Mouse (Mus musculus) intestine, embryonic 14.5 days (tissue): ENCODE measurements around the gene Tollip. TPM values are rescaled to one million over a fixed set of nuclear protein-coding genes. Genes with fewer than 3 reads are reported as not detected.

ENCODE experiments used
- ATAC-seq: fragments of 200-750 bp; cut with Nextera tagmentation; replicated peaks from 2 replicates; pipeline ENCODE4 v1.8.0; 2017; ENCODE audit warnings: low read depth, moderate number of reproducible peaks, moderate TSS enrichment, moderate library complexity; ENCODE audit not compliant: low FRiP score, low TSS enrichment
- DNase-seq: peaks from one replicate; pipeline ENCODE4 v3.0.0-alpha.2; 2018; ENCODE audit warnings: low spot score
- H3K27ac ChIP-seq: fragments of 300-500 bp; sonication (generic); 2 replicates; pipeline ENCODE4 v1.5.1; 2014; ENCODE audit warnings: low read depth, mild to moderate bottlenecking, control low read depth
- H3K27me3 ChIP-seq: fragments of 300-500 bp; sonication (generic); replicated peaks from 2 replicates; pipeline ENCODE4 v1.6.1; 2014; ENCODE audit warnings: low read length, control low read depth; ENCODE audit not compliant: control insufficient read depth, insufficient read depth
- H3K36me3 ChIP-seq: fragments of 300-500 bp; sonication (generic); 2 replicates; pipeline ENCODE4 v1.6.1; 2014; ENCODE audit warnings: low read length, control low read depth; ENCODE audit not compliant: control insufficient read depth, insufficient read depth
- H3K4me1 ChIP-seq: fragments of 300-500 bp; sonication (generic); replicated peaks from 2 replicates; pipeline ENCODE4 v1.6.1; 2014; ENCODE audit warnings: low read length, control low read depth, mixed read lengths; ENCODE audit not compliant: control insufficient read depth, insufficient read depth
- H3K4me2 ChIP-seq: fragments of 300-500 bp; sonication (generic); 2 replicates; pipeline ENCODE4 v1.6.1; 2014; ENCODE audit warnings: low read length
- H3K4me3 ChIP-seq: fragments of 300-500 bp; sonication (generic); 2 replicates; pipeline ENCODE4 v1.5.1; 2014; ENCODE audit warnings: low read depth, low read length, control low read depth, mixed read lengths
- H3K9ac ChIP-seq: fragments of 300-500 bp; sonication (generic); 2 replicates; pipeline ENCODE4 v1.6.1; 2014; ENCODE audit warnings: mild to moderate bottlenecking, low read length
- H3K9me3 ChIP-seq: fragments of 300-500 bp; sonication (generic); 2 replicates; pipeline ENCODE4 v1.6.1; 2016; ENCODE audit warnings: low read length, control low read depth; ENCODE audit not compliant: control insufficient read depth
- WGBS: fragments of 180-500 bp; shearing (Covaris S2); extraction: QIAGEN DNeasy Blood & Tissue Kit; methylation state at CpG from one replicate; pipeline ENCODE4 v1.1.7; 2014; 5-methylcytosine and 5-hydroxymethylcytosine counted together
- polyA plus RNA-seq: library from polyadenylated mRNA; unstranded; fragments of >200 nt; fragmentation: Nextera tagmentation; extraction: Ambion mirVana; gene quantifications from 2 replicates; pipeline ENCODE4 v1.2.1, GENCODE M21; 2014

Gene Tollip
- polyA plus RNA-seq: 47.4 and 48.1 TPM in 2 replicates

- Histone ChIP-seq H3K4me3 (no peak within 1 kb of the TSS), H3K27ac (no peak within 1 kb of the TSS), H3K36me3 (no peaks in the 10 kb centered on the region), H3K4me1 (no peaks in the 10 kb centered on the region), H3K4me2 (no peak within 1 kb of the TSS), H3K9me3 (no peaks in the 10 kb centered on the region), H3K27me3 (no peaks in the 10 kb centered on the region), H3K9ac (no peak within 1 kb of the TSS)
- ATAC-seq (no peak), DNase-seq (no peak)
- WGBS: 82% methylated on average over 2 of the region's 2 CpGs
Measured at GRCm38 (mm10) chr7:141918407-141918806, at the start of gene Tollip. TSS of gene Tollip (minus strand) at chr7:141918507.

GRCm38 (mm10) chr7:141966281-141966680 lies 48.0 kb upstream of the Tollip start:
- ATAC-seq: no peak
- H3K4me1 ChIP-seq: no peaks in the 10 kb centered on the region
- no peak overlapping the region for H3K4me2 ChIP-seq
- no peaks in the 10 kb centered on the region for H3K9me3 ChIP-seq
- no peaks in the 10 kb centered on the region for H3K27me3 ChIP-seq
- no peak overlapping the region for H3K9ac ChIP-seq
- H3K4me3 ChIP-seq: no peak overlapping the region
- no peaks in the 10 kb centered on the region for H3K36me3 ChIP-seq
- WGBS: 72% methylated on average over 2 of the region's 2 CpGs
- no peak overlapping the region for H3K27ac ChIP-seq
- DNase-seq: no peak

GRCm38 (mm10) chr7:141962521-141962920 lies 44.2 kb upstream of the Tollip start:
- Histone ChIP-seq H3K27me3 (no peaks in the 10 kb centered on the region), H3K4me3 (no peak overlapping the region), H3K36me3 (no peaks in the 10 kb centered on the region), H3K4me1 (no peaks in the 10 kb centered on the region), H3K9ac (no peak overlapping the region), H3K4me2 (no peak overlapping the region), H3K9me3 (no peaks in the 10 kb centered on the region), H3K27ac (no peak overlapping the region)
- WGBS: 93% methylated on average over 3 of the region's 3 CpGs
- DNase-seq (no peak), ATAC-seq (no peak)

- Histone ChIP-seq H3K4me1 (no peaks in the 10 kb centered on the region), H3K4me2 (no peak overlapping the region), H3K27me3 (no peaks in the 10 kb centered on the region), H3K27ac (no peak overlapping the region), H3K4me3 (no peak overlapping the region), H3K36me3 (no peaks in the 10 kb centered on the region), H3K9me3 (no peaks in the 10 kb centered on the region), H3K9ac (no peak overlapping the region)
- 84% methylated on average over 3 of the region's 3 CpGs for WGBS
- DNase-seq: no peak
- no peak for ATAC-seq
Measured at GRCm38 (mm10) chr7:141961491-141961890, 43.2 kb upstream of the Tollip start.

GRCm38 (mm10) chr7:141960926-141961325 lies 42.6 kb upstream of the Tollip start:
- Histone ChIP-seq H3K27me3 (no peaks in the 10 kb centered on the region), H3K4me3 (no peak overlapping the region), H3K36me3 (no peaks in the 10 kb centered on the region), H3K9me3 (no peaks in the 10 kb centered on the region), H3K9ac (no peak overlapping the region), H3K27ac (no peak overlapping the region), H3K4me2 (no peak overlapping the region), H3K4me1 (no peaks in the 10 kb centered on the region)
- DNase-seq (no peak), ATAC-seq (no peak)
- whole genome bisulfite sequencing: 92% methylated on average over 2 of the region's 2 CpGs

GRCm38 (mm10) chr7:141959133-141959532 lies 40.8 kb upstream of the Tollip start:
- H3K4me1 ChIP-seq: no peaks in the 10 kb centered on the region
- WGBS: 79% methylated on average over 1 of the region's 1 CpGs
- H3K27ac ChIP-seq: no peak overlapping the region
- H3K4me2 ChIP-seq: no peak overlapping the region
- no peak overlapping the region for H3K9ac ChIP-seq
- H3K36me3 ChIP-seq: no peaks in the 10 kb centered on the region
- H3K9me3 ChIP-seq: no peaks in the 10 kb centered on the region
- DNase-seq (peak; percentile 75), ATAC-seq (no peak)
- H3K27me3 ChIP-seq: no peaks in the 10 kb centered on the region
- H3K4me3 ChIP-seq: no peak overlapping the region

GRCm38 (mm10) chr7:141958211-141958610 lies 39.9 kb upstream of the Tollip start:
- no peak overlapping the region for H3K4me2 ChIP-seq
- no peaks in the 10 kb centered on the region for H3K4me1 ChIP-seq
- no peak overlapping the region for H3K9ac ChIP-seq
- H3K36me3 ChIP-seq: no peaks in the 10 kb centered on the region
- no peaks in the 10 kb centered on the region for H3K27me3 ChIP-seq
- H3K9me3 ChIP-seq: no peaks in the 10 kb centered on the region
- 80% methylated on average over 2 of the region's 2 CpGs for WGBS
- no peak overlapping the region for H3K4me3 ChIP-seq
- DNase-seq: no peak
- H3K27ac ChIP-seq: no peak overlapping the region
- ATAC-seq: no peak

GRCm38 (mm10) chr7:141957524-141958051 lies 39.3 kb upstream of the Tollip start:
- Histone ChIP-seq H3K27me3 (peaks cover 2% of the 10 kb centered on the region; the same call in 1 of the 2 replicates), H3K4me2 (no peak overlapping the region), H3K27ac (no peak overlapping the region), H3K9me3 (no peaks in the 10 kb centered on the region), H3K4me1 (no peaks in the 10 kb centered on the region), H3K9ac (no peak overlapping the region), H3K4me3 (no peak overlapping the region), H3K36me3 (no peaks in the 10 kb centered on the region)
- 85% methylated on average over 4 of the region's 4 CpGs for WGBS
- ATAC-seq (no peak), DNase-seq (no peak)

- Histone ChIP-seq H3K4me3 (no peak overlapping the region), H3K4me1 (no peaks in the 10 kb centered on the region), H3K9ac (no peak overlapping the region), H3K9me3 (no peaks in the 10 kb centered on the region), H3K27ac (no peak overlapping the region), H3K27me3 (peaks cover 17% of the 10 kb centered on the region), H3K4me2 (no peak overlapping the region), H3K36me3 (no peaks in the 10 kb centered on the region)
- WGBS: 81% methylated on average over 8 of the region's 8 CpGs
- ATAC-seq (no peak), DNase-seq (no peak)
Measured at GRCm38 (mm10) chr7:141956174-141956566, 37.9 kb upstream of the Tollip start.
